Mouse (Mus musculus): ENCODE measurements around the gene Ankrd39. TPM values are rescaled to one million over a fixed set of nuclear protein-coding genes. Genes with fewer than 3 reads are reported as not detected.

The Ankrd39 gene
- polyA plus RNA-seq, 1 experiment from 2014 or later, result 32.5 TPM

DNA sequence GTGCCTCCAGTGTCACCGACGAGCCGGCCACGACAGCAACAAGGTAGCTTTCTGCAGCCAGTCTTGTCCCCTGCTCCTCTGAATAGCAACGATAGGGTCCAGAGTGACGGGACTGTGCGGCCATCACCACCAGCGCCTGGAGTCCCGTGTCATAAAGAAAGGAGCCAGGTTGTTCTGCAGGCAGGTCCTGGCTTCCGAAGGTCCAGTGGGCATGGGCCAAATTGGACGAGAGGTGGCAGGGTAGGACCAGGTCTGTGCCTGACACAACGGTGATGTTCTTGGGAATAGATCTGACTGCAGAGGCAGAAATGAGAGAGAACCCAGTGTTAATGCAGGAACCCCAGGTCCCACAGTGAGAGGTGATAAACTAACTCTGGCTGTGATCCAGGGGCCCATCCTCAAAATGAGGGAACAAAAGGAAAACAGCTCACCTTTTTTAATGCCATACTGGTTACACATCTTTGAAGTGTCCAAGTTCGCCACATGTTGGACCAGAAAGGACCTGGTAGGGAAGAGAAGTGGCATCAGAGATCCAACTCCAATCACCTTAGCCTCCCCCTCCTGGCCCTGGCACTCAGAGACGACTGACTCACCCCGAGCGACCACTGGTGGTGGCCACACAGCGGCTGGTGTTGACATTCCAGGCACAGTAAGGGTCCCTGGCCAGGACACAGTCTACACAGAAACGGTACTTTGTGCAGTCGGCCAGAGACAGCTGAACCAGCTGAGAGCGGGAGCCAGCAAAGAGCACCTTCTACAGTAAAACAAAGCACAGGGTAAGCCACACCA is 3.0 kb upstream of the Ankrd39 start:
- ATAC-seq (replicated peaks; ENCODE audit: extremely low read depth, insufficient read depth, low FRiP score), result no peak
- Histone ChIP-seq H3K9ac (ENCODE audit: low read length) (no peak overlapping the region), H3K36me3 (ENCODE audit: control insufficient read depth, insufficient read depth) (peaks cover 48% of the 10 kb centered on the region), H3K4me1 (ENCODE audit: control insufficient read depth, insufficient read depth, low read length) (peaks cover 34% of the 10 kb centered on the region), H3K9me3 (replicated peaks; ENCODE audit: control insufficient read depth, low read length) (no peaks in the 10 kb centered on the region), H3K27ac (ENCODE audit: low read length) (no peak overlapping the region), H3K27me3 (ENCODE audit: control insufficient read depth, insufficient read depth, low read length) (no peaks in the 10 kb centered on the region), H3K4me3 (ENCODE audit: low read length) (no peak overlapping the region), H3K4me2 (ENCODE audit: low read depth, low read length) (no peak overlapping the region)
- 72% methylated on average over 20 of the region's 20 CpGs for WGBS

DNA sequence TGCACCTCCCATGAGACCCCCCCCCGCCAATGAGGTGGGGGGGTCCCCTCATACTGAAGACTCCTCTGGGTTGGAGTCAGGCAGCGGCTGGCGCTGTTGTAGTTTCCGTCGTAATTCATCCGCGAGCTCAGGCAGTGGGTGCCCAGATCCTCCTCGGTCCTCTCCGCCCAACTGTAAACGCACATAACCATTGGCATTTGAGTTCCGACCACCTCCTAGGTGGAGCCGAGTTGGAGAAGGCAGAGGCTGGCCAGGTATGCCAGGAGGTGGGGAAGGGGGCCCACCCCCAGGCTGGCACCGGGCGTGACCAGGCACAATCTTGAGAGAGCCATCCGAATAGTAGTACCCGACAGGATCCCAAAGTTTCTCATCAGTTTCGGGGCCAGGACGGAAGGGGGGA is 2.2 kb upstream of the Ankrd39 start:
- no peaks in the 10 kb centered on the region for H3K9me3 ChIP-seq (replicated peaks; ENCODE audit: control insufficient read depth, low read length)
- peaks cover 29% of the 10 kb centered on the region for H3K4me1 ChIP-seq (ENCODE audit: control insufficient read depth, insufficient read depth, low read length)
- H3K27ac ChIP-seq (ENCODE audit: low read length), result no peak overlapping the region
- no peak for ATAC-seq (replicated peaks; ENCODE audit: extremely low read depth, insufficient read depth, low FRiP score)
- 83% methylated on average over 18 of the region's 18 CpGs for WGBS
- H3K4me2 ChIP-seq (ENCODE audit: low read depth, low read length), result no peak overlapping the region
- no peaks in the 10 kb centered on the region for H3K27me3 ChIP-seq (ENCODE audit: control insufficient read depth, insufficient read depth, low read length)
- no peak overlapping the region for H3K4me3 ChIP-seq (ENCODE audit: low read length)
- H3K9ac ChIP-seq (ENCODE audit: low read length), result no peak overlapping the region; the same call in 1 of the 2 replicates
- H3K36me3 ChIP-seq (ENCODE audit: control insufficient read depth, insufficient read depth), result peaks cover 48% of the 10 kb centered on the region

DNA sequence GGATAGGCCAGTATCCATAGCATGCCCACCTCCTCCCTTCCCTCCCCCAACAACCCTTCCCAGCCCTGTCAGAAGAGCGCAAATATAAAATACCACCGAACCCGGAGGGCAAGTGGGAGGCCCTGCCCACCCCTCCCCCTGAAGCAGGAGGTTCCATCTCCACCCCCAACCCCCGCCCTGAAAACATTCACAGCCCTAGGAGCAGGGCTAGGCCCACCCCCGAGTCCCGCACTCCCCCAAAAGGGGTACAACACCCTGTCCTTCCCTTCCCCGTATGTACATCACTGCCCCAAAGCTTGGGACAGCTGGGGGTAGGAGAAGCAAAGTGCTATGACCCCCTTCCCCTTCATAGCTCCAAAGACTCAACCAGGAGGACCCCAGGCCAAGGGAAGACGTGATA is 1.5 kb upstream of the Ankrd39 start:
- no peak overlapping the region for H3K4me2 ChIP-seq (ENCODE audit: low read depth, low read length)
- ATAC-seq (replicated peaks; ENCODE audit: extremely low read depth, insufficient read depth, low FRiP score), result no peak
- H3K9me3 ChIP-seq (replicated peaks; ENCODE audit: control insufficient read depth, low read length), result no peaks in the 10 kb centered on the region
- no peak overlapping the region for H3K27ac ChIP-seq (ENCODE audit: low read length)
- no peak overlapping the region; the same call in 1 of the 2 replicates for H3K9ac ChIP-seq (ENCODE audit: low read length)
- H3K4me1 ChIP-seq (ENCODE audit: control insufficient read depth, insufficient read depth, low read length), result peaks cover 24% of the 10 kb centered on the region
- peaks cover 44% of the 10 kb centered on the region for H3K36me3 ChIP-seq (ENCODE audit: control insufficient read depth, insufficient read depth)
- H3K27me3 ChIP-seq (ENCODE audit: control insufficient read depth, insufficient read depth, low read length), result no peaks in the 10 kb centered on the region
- H3K4me3 ChIP-seq (ENCODE audit: low read length), result no peak overlapping the region
- 53% methylated on average over 8 of the region's 8 CpGs for WGBS

DNA sequence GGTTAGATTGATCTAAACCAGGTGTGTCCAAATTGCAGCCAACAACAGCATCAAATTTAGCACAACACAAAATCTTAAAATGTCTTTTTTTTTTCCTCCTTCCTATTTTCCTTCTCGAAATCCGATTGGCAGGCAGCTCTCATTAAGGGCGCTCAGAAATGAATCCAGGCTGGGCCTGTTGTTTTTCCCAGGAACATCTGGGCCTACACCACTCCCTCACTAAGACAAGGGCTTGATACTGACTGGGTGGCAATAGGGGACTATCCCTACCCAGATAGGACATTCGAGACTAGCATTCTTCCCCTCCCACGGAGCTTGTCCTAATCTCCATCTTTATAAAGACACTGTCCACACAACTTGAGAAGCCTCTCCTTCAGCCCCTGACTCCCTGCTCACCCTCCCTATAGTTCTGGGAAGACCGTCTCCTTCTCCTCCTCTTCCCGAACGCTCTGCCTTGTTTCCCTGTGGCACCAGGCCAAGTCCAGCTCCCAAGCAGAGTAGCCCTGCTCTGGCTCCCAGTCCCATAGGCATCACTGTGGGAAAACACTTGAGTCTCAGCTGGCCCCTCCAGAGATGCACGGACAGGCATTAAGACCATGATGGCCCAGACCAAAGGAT is 845 bp upstream of the Ankrd39 start:
- Histone ChIP-seq H3K9me3 (replicated peaks; ENCODE audit: control insufficient read depth, low read length) (no peaks in the 10 kb centered on the region), H3K27ac (ENCODE audit: low read length) (peak overlapping the region; percentile 64), H3K9ac (ENCODE audit: low read length) (peak overlapping the region; percentile 61; the same call in 1 of the 2 replicates), H3K4me2 (ENCODE audit: low read depth, low read length) (no peak overlapping the region), H3K36me3 (ENCODE audit: control insufficient read depth, insufficient read depth) (peaks cover 37% of the 10 kb centered on the region), H3K27me3 (ENCODE audit: control insufficient read depth, insufficient read depth, low read length) (no peaks in the 10 kb centered on the region), H3K4me1 (ENCODE audit: control insufficient read depth, insufficient read depth, low read length) (peaks cover 24% of the 10 kb centered on the region), H3K4me3 (ENCODE audit: low read length) (no peak overlapping the region)
- WGBS, result 34% methylated on average over 9 of the region's 9 CpGs
- ATAC-seq (replicated peaks; ENCODE audit: extremely low read depth, insufficient read depth, low FRiP score), result no peak

DNA sequence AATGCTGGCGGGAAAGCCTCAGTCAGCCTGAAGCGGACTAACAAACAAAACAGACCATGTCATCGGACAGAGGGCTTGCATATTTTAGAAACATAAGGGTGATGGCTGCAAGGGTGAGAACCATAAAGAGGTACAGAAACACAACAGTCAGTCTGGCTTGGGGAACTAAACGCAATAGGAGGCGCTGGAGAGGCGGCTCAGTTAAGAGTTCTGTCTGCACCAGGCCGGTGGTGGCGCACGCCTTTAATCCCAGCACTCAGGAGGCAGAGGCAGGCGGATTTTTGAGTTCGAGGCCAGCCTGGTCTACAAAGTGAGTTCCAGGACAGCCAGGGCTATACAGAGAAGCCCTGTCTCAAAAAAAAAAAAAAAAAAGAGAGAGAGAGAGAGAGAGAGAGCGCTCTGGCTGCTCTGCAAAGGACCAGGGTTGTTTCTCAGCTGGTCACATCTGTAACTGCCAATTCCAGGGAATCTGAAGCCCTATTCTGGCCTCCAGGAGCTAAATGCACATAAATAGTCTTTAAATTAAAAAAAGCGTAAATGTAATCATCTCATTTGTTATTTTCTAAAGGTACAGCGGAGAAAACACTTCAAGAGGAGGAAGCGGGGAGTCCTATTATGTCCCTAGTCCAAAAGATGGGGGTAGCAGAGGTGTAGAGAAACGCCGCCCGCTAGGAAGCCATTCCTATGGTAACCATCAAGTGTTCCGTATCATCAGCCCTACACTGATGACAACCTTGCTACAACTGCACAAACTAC is 1.2 kb downstream of the Ankrd39 start:
- peak overlapping the region; percentile 85 for H3K9ac ChIP-seq (ENCODE audit: low read length)
- H3K27me3 ChIP-seq (ENCODE audit: control insufficient read depth, insufficient read depth, low read length), result no peaks in the 10 kb centered on the region
- ATAC-seq (replicated peaks; ENCODE audit: extremely low read depth, insufficient read depth, low FRiP score), result no peak
- H3K4me2 ChIP-seq (ENCODE audit: low read depth, low read length), result peak overlapping the region; percentile 67
- WGBS, result 60% methylated on average over 19 of the region's 19 CpGs
- H3K9me3 ChIP-seq (replicated peaks; ENCODE audit: control insufficient read depth, low read length), result no peaks in the 10 kb centered on the region
- peak overlapping the region; percentile 79 for H3K4me3 ChIP-seq (ENCODE audit: low read length)
- H3K27ac ChIP-seq (ENCODE audit: low read length), result no peak overlapping the region
- peaks cover 27% of the 10 kb centered on the region for H3K4me1 ChIP-seq (ENCODE audit: control insufficient read depth, insufficient read depth, low read length)
- peaks cover 26% of the 10 kb centered on the region for H3K36me3 ChIP-seq (ENCODE audit: control insufficient read depth, insufficient read depth)

DNA sequence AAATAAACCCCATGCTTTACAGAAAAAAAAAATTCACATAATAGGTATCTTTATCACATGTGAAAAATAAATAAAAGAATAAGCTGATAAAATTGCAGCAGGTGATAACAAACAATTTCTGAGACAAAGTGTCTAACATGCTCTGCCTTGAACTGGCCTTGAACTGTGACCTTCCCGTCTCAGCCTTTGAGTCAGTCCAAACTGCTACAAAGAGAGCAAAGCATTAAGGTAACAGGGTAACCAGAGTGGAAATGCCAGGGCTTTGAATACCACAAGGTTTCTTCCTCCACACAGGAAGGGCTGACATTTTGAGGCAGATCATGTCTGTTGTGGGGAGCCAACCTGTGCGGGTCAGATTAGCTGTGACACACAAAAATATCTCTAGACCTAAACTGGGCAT is 1.9 kb downstream of the Ankrd39 start:
- Histone ChIP-seq H3K4me1 (ENCODE audit: control insufficient read depth, insufficient read depth, low read length) (peaks cover 27% of the 10 kb centered on the region), H3K36me3 (ENCODE audit: control insufficient read depth, insufficient read depth) (peaks cover 24% of the 10 kb centered on the region), H3K9ac (ENCODE audit: low read length) (no peak overlapping the region), H3K4me2 (ENCODE audit: low read depth, low read length) (no peak overlapping the region), H3K9me3 (replicated peaks; ENCODE audit: control insufficient read depth, low read length) (no peaks in the 10 kb centered on the region), H3K27ac (ENCODE audit: low read length) (no peak overlapping the region), H3K4me3 (ENCODE audit: low read length) (no peak overlapping the region), H3K27me3 (ENCODE audit: control insufficient read depth, insufficient read depth, low read length) (no peaks in the 10 kb centered on the region)
- 69% methylated on average over 2 of the region's 2 CpGs for WGBS
- ATAC-seq (replicated peaks; ENCODE audit: extremely low read depth, insufficient read depth, low FRiP score), result no peak

DNA sequence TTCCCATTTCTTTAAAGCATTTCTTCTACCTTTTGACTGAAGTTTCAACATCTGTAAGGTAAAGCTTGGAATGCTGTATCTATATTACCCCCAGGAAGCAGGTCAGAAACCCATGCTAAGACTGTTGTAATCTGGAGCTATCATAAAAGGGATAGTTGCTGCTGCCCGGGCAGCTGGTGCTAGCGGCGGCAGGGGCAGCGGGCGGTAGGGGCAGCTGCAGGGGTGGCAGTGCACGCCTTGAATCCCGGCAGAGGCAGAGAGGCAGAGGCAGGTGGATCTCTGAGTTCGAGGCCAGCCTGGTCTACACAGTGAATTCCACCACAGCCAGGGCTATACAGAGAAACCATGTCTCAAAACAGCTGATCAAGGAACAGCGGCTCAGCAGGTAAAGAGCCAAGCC is 4.3 kb downstream of the Ankrd39 start:
- no peak overlapping the region for H3K9ac ChIP-seq (ENCODE audit: low read length)
- no peak overlapping the region for H3K4me2 ChIP-seq (ENCODE audit: low read depth, low read length)
- peaks cover 26% of the 10 kb centered on the region for H3K4me1 ChIP-seq (ENCODE audit: control insufficient read depth, insufficient read depth, low read length)
- no peak overlapping the region for H3K27ac ChIP-seq (ENCODE audit: low read length)
- H3K4me3 ChIP-seq (ENCODE audit: low read length), result no peak overlapping the region
- peaks cover 20% of the 10 kb centered on the region for H3K36me3 ChIP-seq (ENCODE audit: control insufficient read depth, insufficient read depth)
- no peak for ATAC-seq (replicated peaks; ENCODE audit: extremely low read depth, insufficient read depth, low FRiP score)
- 90% methylated on average over 9 of the region's 9 CpGs for WGBS
- H3K9me3 ChIP-seq (replicated peaks; ENCODE audit: control insufficient read depth, low read length), result no peaks in the 10 kb centered on the region
- no peaks in the 10 kb centered on the region for H3K27me3 ChIP-seq (ENCODE audit: control insufficient read depth, insufficient read depth, low read length)

DNA sequence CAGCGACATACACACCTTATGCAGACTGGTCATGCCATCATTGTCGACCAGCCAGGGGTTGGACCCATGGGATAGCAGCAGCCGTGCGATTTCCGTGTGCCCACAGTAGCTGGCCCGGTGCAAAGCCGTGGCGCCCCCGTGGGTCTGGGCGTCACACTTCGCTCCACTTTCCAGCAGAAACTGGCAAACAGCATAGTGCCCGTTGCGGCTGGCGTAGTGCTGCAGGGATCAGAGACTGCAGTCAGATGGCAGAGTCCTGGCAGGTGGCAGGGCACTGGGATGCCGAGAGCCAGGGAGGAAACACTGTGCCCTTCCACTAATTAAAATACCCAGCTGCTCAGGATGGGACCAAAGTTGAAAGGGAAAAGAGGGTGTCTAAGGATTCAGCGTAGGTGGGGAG is 5.4 kb downstream of the Ankrd39 start:
- Histone ChIP-seq H3K9ac (ENCODE audit: low read length) (no peak overlapping the region), H3K9me3 (replicated peaks; ENCODE audit: control insufficient read depth, low read length) (no peaks in the 10 kb centered on the region), H3K36me3 (ENCODE audit: control insufficient read depth, insufficient read depth) (peaks cover 20% of the 10 kb centered on the region), H3K4me1 (ENCODE audit: control insufficient read depth, insufficient read depth, low read length) (peaks cover 21% of the 10 kb centered on the region), H3K4me2 (ENCODE audit: low read depth, low read length) (no peak overlapping the region), H3K27ac (ENCODE audit: low read length) (no peak overlapping the region), H3K27me3 (ENCODE audit: control insufficient read depth, insufficient read depth, low read length) (no peaks in the 10 kb centered on the region), H3K4me3 (ENCODE audit: low read length) (no peak overlapping the region)
- ATAC-seq (replicated peaks; ENCODE audit: extremely low read depth, insufficient read depth, low FRiP score), result no peak
- WGBS, result 87% methylated on average over 16 of the region's 16 CpGs

DNA sequence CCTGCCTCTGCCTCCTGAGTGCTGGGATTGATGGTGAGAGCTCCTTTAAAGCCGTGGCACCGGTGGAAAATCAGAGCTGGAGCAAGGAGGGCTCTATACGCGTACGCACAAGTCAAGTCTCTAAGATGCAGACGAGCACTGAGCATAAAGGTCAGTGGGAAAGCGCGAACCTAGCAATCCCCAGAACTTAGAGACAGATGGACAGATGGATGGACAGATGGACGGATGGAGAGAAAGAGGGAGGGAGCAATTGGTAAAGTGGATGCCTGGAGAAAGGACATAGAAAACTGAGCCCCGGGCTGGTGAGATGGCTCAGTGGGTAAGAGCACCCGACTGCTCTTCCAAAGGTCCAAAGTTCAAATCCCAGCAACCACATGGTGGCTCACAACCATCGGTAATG is 6.4 kb downstream of the Ankrd39 start:
- no peak overlapping the region for H3K4me3 ChIP-seq (ENCODE audit: low read length)
- no peak for ATAC-seq (replicated peaks; ENCODE audit: extremely low read depth, insufficient read depth, low FRiP score)
- H3K27me3 ChIP-seq (ENCODE audit: control insufficient read depth, insufficient read depth, low read length), result no peaks in the 10 kb centered on the region
- no peaks in the 10 kb centered on the region for H3K9me3 ChIP-seq (replicated peaks; ENCODE audit: control insufficient read depth, low read length)
- no peak overlapping the region for H3K4me2 ChIP-seq (ENCODE audit: low read depth, low read length)
- H3K9ac ChIP-seq (ENCODE audit: low read length), result no peak overlapping the region
- H3K4me1 ChIP-seq (ENCODE audit: control insufficient read depth, insufficient read depth, low read length), result peaks cover 24% of the 10 kb centered on the region
- peaks cover 20% of the 10 kb centered on the region for H3K36me3 ChIP-seq (ENCODE audit: control insufficient read depth, insufficient read depth)
- 93% methylated on average over 12 of the region's 12 CpGs for WGBS
- H3K27ac ChIP-seq (ENCODE audit: low read length), result no peak overlapping the region
